Mouse (Mus musculus) telencephalon, adult 2 months (tissue): Measurements from ENCODE around the gene Nfib.
A peak's percentile ranks its signal among the peaks of the same experiment; 100 is the strongest.

Experiments used
- DNase-seq: peaks from one replicate; pipeline ENCODE4 v3.0.0-alpha.2; 2011; ENCODE audit warnings: low read depth, low spot score

Gene Nfib

GRCm38 (mm10) chr4:82516211-82516795 lies 189.2 kb downstream of the Nfib start:
- DNase-seq, result no peak

GRCm38 (mm10) chr4:82514921-82515320 lies 190.6 kb downstream of the Nfib start:
- no peak for DNase-seq

GRCm38 (mm10) chr4:82514373-82514772 lies 191.2 kb downstream of the Nfib start:
- DNase-seq, result no peak

- DNase-seq, result no peak
These were observed 192.2 kb downstream of the Nfib start for GRCm38 (mm10) chr4:82513426-82513750.

- peak; percentile 80 for DNase-seq
These were observed 192.7 kb downstream of the Nfib start for GRCm38 (mm10) chr4:82512743-82513425.

GRCm38 (mm10) chr4:82512335-82512734 lies 193.2 kb downstream of the Nfib start:
- no peak for DNase-seq

GRCm38 (mm10) chr4:82511524-82511923 lies 194.0 kb downstream of the Nfib start:
- DNase-seq, result no peak

GRCm38 (mm10) chr4:82511001-82511513 lies 194.5 kb downstream of the Nfib start:
- no peak for DNase-seq

GRCm38 (mm10) chr4:82509771-82510170 lies 195.8 kb downstream of the Nfib start:
- no peak for DNase-seq

- no peak for DNase-seq
These were observed 196.3 kb downstream of the Nfib start for GRCm38 (mm10) chr4:82509166-82509767.

- no peak for DNase-seq
These were observed 197.3 kb downstream of the Nfib start for GRCm38 (mm10) chr4:82508281-82508687.

- DNase-seq, result no peak
These were observed 197.8 kb downstream of the Nfib start for GRCm38 (mm10) chr4:82507541-82508280.

GRCm38 (mm10) chr4:82506731-82507331 lies 198.7 kb downstream of the Nfib start:
- no peak for DNase-seq

- no peak for DNase-seq
These were observed 199.3 kb downstream of the Nfib start for GRCm38 (mm10) chr4:82506081-82506730.

GRCm38 (mm10) chr4:82505121-82506031 lies 200.2 kb downstream of the Nfib start:
- DNase-seq, result peak; percentile 80

GRCm38 (mm10) chr4:82504284-82505120 lies 201.0 kb downstream of the Nfib start:
- DNase-seq, result no peak

- DNase-seq, result no peak
These were observed 201.6 kb downstream of the Nfib start for GRCm38 (mm10) chr4:82504015-82504283.

GRCm38 (mm10) chr4:82503274-82504014 lies 202.1 kb downstream of the Nfib start:
- no peak for DNase-seq

GRCm38 (mm10) chr4:82502611-82503010 lies 202.9 kb downstream of the Nfib start:
- DNase-seq, result no peak
